In the genomic region with DNA sequence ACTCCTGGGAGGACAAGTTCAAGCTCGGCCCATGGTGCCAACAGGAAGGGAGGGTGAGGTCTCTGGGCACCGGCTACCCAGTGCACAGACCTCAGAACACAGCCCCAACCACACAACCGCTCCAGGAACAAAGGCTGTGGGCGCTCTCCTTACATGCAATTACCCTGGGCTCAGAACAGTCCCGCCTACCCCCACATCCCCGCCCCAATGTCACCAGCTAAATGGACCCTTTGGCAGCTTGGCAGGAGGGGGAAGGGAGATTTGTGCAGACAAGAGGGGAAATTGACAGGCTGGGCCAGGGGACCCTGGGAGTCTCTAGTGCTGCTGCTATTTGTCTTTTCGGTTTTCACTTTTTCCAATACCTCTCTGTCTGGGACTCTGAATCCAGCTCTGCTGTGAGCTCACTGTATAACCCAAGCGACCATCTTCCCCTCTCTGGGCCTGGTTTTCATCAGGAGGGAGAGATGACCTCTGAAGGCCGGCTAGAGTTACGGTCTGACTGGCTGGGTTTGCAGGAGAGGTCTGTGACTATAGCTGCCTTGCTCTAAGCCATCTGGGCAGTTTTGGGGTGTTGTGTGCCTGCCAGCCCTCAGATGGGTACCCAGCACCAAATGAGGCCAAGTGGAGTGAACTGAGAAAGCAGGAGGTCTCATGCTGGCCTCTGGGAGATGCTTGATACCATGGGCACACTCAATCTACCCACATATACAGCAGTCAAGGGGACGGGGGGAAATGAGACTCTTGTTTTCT, we compare ENCODE assay signal across 12 mouse cellular contexts. TPM values are rescaled to one million over a fixed set of nuclear protein-coding genes. Genes with fewer than 3 reads are reported as not detected.
DNase-seq lines count a peak whose midpoint lies in the region; ATAC-seq and TF ChIP-seq lines count a peak whose summit lies in the region.
"Had no signal": no experiment of that assay in that cellular context is flagged by ENCODE, and none has a peak within 500 bp of the region (broad histone marks: within the 10 kb centered on the region; RNA-seq: fewer than 3 reads in every experiment).

No protein-coding gene starts in this region.

- H3K9me3 ChIP-seq in heart, embryonic 13.5 days, result no peaks in the 10 kb centered on the region
- H3K9me3 ChIP-seq in forebrain, embryonic 14.5 days (replicated peaks; ENCODE audit: control insufficient read depth, low read length), result no peaks in the 10 kb centered on the region
- H3K9me3 ChIP-seq in limb, embryonic 11.5 days (ENCODE audit: control insufficient read depth, low read length), result no peaks in the 10 kb centered on the region

- H3K27me3 ChIP-seq in heart, embryonic 13.5 days (replicated peaks), result no peaks in the 10 kb centered on the region
- no peaks in the 10 kb centered on the region for H3K27me3 ChIP-seq in forebrain, embryonic 14.5 days (replicated peaks; ENCODE audit: control insufficient read depth, insufficient read depth, low read length)
- H3K27me3 ChIP-seq in limb, embryonic 11.5 days (ENCODE audit: control insufficient read depth, insufficient read depth, low read length), result no peaks in the 10 kb centered on the region

- DNase-seq in heart, adult 11 months, result no peak
- peak; percentile 90 for DNase-seq in forebrain, embryonic 14.5 days (ENCODE audit: low spot score)
- peak; percentile 46 for DNase-seq in limb, embryonic 11.5 days (ENCODE audit: low spot score)
- DNase-seq in urinary bladder, postnatal 10 days (ENCODE audit: low spot score), result no peak
- no peak for DNase-seq in gastrocnemius, postnatal 14 days
- DNase-seq in natural killer cell, adult 2 months (ENCODE audit: low spot score in 2 of 2), result no peak
- DNase-seq: B cell, adult 2 months; gastrocnemius, postnatal 36 days; heart, postnatal 10 days; layer of hippocampus, adult 9-11 months had no signal

- H3K9ac ChIP-seq in heart, embryonic 13.5 days, result no peak overlapping the region
- H3K9ac ChIP-seq in forebrain, embryonic 14.5 days (ENCODE audit: low read length), result peak overlapping the region; percentile 52
- no peak overlapping the region for H3K9ac ChIP-seq in limb, embryonic 11.5 days (ENCODE audit: low read length)

- no peak overlapping the region for H3K27ac ChIP-seq in heart, embryonic 13.5 days (replicated peaks)
- H3K27ac ChIP-seq in forebrain, embryonic 14.5 days (ENCODE audit: low read depth, low read length), result peak overlapping the region; percentile 52
- H3K27ac ChIP-seq in limb, embryonic 11.5 days (replicated peaks; ENCODE audit: low read depth, low read length), result peak overlapping the region; percentile 45; the same call in 1 of the 2 replicates
- H3K27ac ChIP-seq in olfactory bulb, adult 2 months (ENCODE audit: insufficient read depth, low read depth, low read length), result no peak overlapping the region

- no peak for TF ChIP-seq CTCF in olfactory bulb, adult 2 months (IDR thresholded peaks at IDR 0.05; ENCODE audit: insufficient read depth, low read depth, low read length)

- 0 out of 2 replicates have a peak, but pooled peaks have one; percentile 19 for TF ChIP-seq POLR2A in olfactory bulb, adult 2 months (IDR thresholded peaks at IDR 0.05; ENCODE audit: insufficient read depth, low read depth, low read length)

- no peak overlapping the region for H3K4me3 ChIP-seq in heart, embryonic 13.5 days
- H3K4me3 ChIP-seq in forebrain, embryonic 14.5 days (ENCODE audit: low read depth, low read length), result peak overlapping the region; percentile 15
- H3K4me3 ChIP-seq in limb, embryonic 11.5 days (ENCODE audit: low read depth, low read length), result no peak overlapping the region
- no peak overlapping the region for H3K4me3 ChIP-seq in olfactory bulb, adult 2 months (ENCODE audit: insufficient read depth, low read depth, low read length)

- H3K36me3 ChIP-seq in heart, embryonic 13.5 days, result peaks cover 30% of the 10 kb centered on the region
- H3K36me3 ChIP-seq in forebrain, embryonic 14.5 days (ENCODE audit: control insufficient read depth, insufficient read depth, low read length), result no peaks in the 10 kb centered on the region
- no peaks in the 10 kb centered on the region for H3K36me3 ChIP-seq in limb, embryonic 11.5 days (ENCODE audit: control insufficient read depth, insufficient read depth, low read length)

- peak; percentile 41; the same call in 1 of the 2 replicates for ATAC-seq in heart, embryonic 13.5 days (ENCODE audit: extremely low read depth, insufficient number of reproducible peaks, low FRiP score, low TSS enrichment)
- peak; percentile 93 for ATAC-seq in forebrain, embryonic 14.5 days
- 0 out of 2 replicates have a peak, but pooled peaks have one; percentile 60 for ATAC-seq in limb, embryonic 11.5 days (ENCODE audit: insufficient number of reproducible peaks, low FRiP score, low TSS enrichment, low read depth)

- peaks cover 38% of the 10 kb centered on the region for H3K4me1 ChIP-seq in heart, embryonic 13.5 days
- peaks cover 31% of the 10 kb centered on the region for H3K4me1 ChIP-seq in forebrain, embryonic 14.5 days (ENCODE audit: control insufficient read depth, insufficient read depth, low read length)
- peaks cover 14% of the 10 kb centered on the region for H3K4me1 ChIP-seq in limb, embryonic 11.5 days (ENCODE audit: control insufficient read depth, insufficient read depth, low read length)
- peaks cover 19% of the 10 kb centered on the region for H3K4me1 ChIP-seq in olfactory bulb, adult 2 months (ENCODE audit: control insufficient read depth, insufficient read depth, low read length)

- no peak overlapping the region for H3K4me2 ChIP-seq in heart, embryonic 13.5 days
- peak overlapping the region; percentile 45 for H3K4me2 ChIP-seq in forebrain, embryonic 14.5 days (ENCODE audit: low read length)
- H3K4me2 ChIP-seq in limb, embryonic 11.5 days (ENCODE audit: low read depth, severe bottlenecking), result no peak overlapping the region

- WGBS in heart, embryonic 13.5 days, result 45% methylated on average over 11 of the region's 11 CpGs
- WGBS in forebrain, embryonic 14.5 days, result 18% methylated on average over 11 of the region's 11 CpGs
- WGBS in limb, embryonic 11.5 days, result 23% methylated on average over 11 of the region's 11 CpGs
- 65% methylated on average over 11 of the region's 11 CpGs for WGBS in olfactory bulb, adult 2 months

- intact Hi-C loops in gastrocnemius, postnatal 14 days (cut with DNase I; ENCODE audit: low total_unique reads), result no loop called here

RNA-seq across cellular contexts. Expression of a gene that starts 3.8 kb away (rescaled TPM):
- polyA plus RNA-seq in heart, embryonic 13.5 days (2015; fragmentation: Nextera tagmentation; extraction: Ambion mirVana), result 24.6 and 25.6 TPM in 2 replicates
- polyA plus RNA-seq in forebrain, embryonic 14.5 days (2014; fragmentation: Nextera tagmentation; extraction: Ambion mirVana), result 26.1 and 38.3 TPM in 2 replicates
- polyA plus RNA-seq in limb, embryonic 11.5 days (2014; fragmentation: Nextera tagmentation; extraction: Ambion mirVana), result 16.4 and 16.7 TPM in 2 replicates
- polyA plus RNA-seq in olfactory bulb, adult 2 months (2012; ENCODE audit: insufficient read depth, insufficient read length, low replicate concordance, missing spikeins), result 79.3 TPM in 1 of 2 replicates, not detected in the other
- total RNA-seq in gastrocnemius, postnatal 14 days (2021), result 10 to 100 TPM; 13.6 to 15.6 TPM

Comparison
In these comparisons a context has a peak if more than half of its experiments do, and no peak if none do; other contexts are left out.
1. ATAC-seq: peak in every context shown above with its lines; median percentile 93 in forebrain, embryonic 14.5 days; 60 in limb, embryonic 11.5 days; 41 in heart, embryonic 13.5 days.
2. H3K27ac ChIP-seq: peak in forebrain, embryonic 14.5 days (single experiment) and limb, embryonic 11.5 days (single experiment); none in heart, embryonic 13.5 days (single experiment) and olfactory bulb, adult 2 months (single experiment).
3. DNase-seq: peak in forebrain, embryonic 14.5 days (single experiment) and limb, embryonic 11.5 days (single experiment); none in heart, adult 11 months (single experiment), urinary bladder, postnatal 10 days (single experiment), gastrocnemius, postnatal 14 days (single experiment) and natural killer cell, adult 2 months (0 of 2).